Mouse (Mus musculus): ENCODE measurements around the gene Vps54.
"Not testable (repeated sequence)": the region's sequence is repeated elsewhere in the genome, so short reads cannot be mapped to it uniquely, and the experiment has no call there.

DNA sequence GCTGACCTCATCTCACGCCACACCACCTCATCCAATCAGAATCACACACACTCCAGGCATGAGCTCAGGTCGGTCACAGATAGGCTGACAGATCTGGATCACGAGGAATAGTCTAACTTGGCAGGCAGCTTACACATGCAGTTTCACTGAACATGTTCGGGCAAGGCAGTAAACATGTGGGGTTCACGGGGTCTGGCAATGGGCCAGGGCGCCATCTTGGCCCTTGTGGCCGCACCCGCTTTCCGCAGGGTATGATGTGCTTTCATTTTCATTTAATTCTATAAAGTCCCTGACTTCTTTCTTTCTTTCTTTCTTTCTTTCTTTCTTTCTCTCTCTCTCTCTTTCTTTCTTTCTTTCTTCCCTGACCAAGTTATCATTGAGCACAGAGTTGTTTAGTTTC lies 29.4 kb upstream of the Vps54 start:
- TF ChIP-seq GATA1, TAL1 (IDR thresholded peaks at IDR 0.05; ENCODE audit: low read length): not testable (repeated sequence)

Data from erythroblast, embryonic 14.5 days (primary cell).